Mouse (Mus musculus): ENCODE measurements around the gene Tkt.

DNA sequence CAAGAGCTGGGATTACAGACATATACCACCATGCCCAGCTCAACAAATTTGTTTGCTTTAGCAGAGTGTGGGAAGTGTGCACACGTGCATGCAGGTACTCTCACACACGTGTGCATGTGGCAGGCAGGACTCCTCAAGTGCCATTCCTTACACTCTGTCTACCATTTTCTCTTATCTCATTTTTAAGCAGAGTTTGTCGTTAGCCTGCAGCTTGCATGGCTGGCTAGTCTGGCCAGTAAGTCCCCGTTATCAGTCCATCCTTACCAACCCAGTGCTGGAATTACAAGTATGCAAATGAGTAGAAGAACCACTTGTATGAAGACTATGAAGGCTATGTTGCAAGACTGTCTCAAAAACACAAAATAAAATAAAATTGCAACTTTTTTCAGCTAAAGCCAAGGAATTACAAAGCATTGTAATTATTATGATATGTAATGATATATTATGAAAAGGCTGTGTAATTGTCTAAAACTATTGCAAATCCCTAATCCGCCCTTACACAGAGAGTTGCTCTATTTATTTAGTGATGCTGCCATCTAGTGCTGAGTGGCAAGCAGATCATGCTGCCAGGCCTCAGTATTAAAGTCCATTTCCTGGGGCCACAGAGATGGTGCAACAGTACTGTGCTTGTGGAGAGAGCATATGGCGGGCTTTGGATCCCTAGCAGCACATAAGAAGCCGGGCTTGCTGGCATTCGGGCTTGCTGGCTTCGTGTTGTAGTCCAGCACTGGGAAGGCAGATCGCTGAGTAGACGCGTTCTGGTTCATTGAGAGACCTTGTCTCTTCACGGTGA is 32.0 kb upstream of the Tkt start:
- TF ChIP-seq POLR2A (IDR thresholded peaks at IDR 0.05; ENCODE audit: insufficient read depth, low read depth, low read length) = no peak
- no peak for TF ChIP-seq CTCF (IDR thresholded peaks at IDR 0.05; ENCODE audit: insufficient read depth, low read depth, low read length)

Measured in olfactory bulb, adult 2 months (tissue).